Mouse (Mus musculus) embryo, embryonic 11.5 days (tissue): ENCODE data around the gene Scml4.

Experiments used
- DNase-seq: peaks from one replicate; pipeline ENCODE4 v3.0.0-alpha.2; 2012; ENCODE audit warnings: low read depth, low spot score

Scml4 gene

GRCm38 (mm10) chr10:42861446-42861845 is 1.3 kb downstream of the Scml4 start:
- DNase-seq: no peak

- DNase-seq: no peak
Observed at GRCm38 (mm10) chr10:42862102-42862740, 2.1 kb downstream of the Scml4 start.

GRCm38 (mm10) chr10:42862806-42863205 is 2.6 kb downstream of the Scml4 start:
- no peak for DNase-seq

- no peak for DNase-seq
Observed at GRCm38 (mm10) chr10:42863621-42864391, 3.6 kb downstream of the Scml4 start.

- no peak for DNase-seq
Observed at GRCm38 (mm10) chr10:42864696-42865095, 4.5 kb downstream of the Scml4 start.

GRCm38 (mm10) chr10:42868416-42868815 is 8.2 kb downstream of the Scml4 start:
- no peak for DNase-seq

- DNase-seq: no peak
Observed at GRCm38 (mm10) chr10:42869467-42869866, 9.3 kb downstream of the Scml4 start.

GRCm38 (mm10) chr10:42872269-42873010 is 12.3 kb downstream of the Scml4 start:
- no peak for DNase-seq

- no peak for DNase-seq
Observed at GRCm38 (mm10) chr10:42873077-42873595, 13.0 kb downstream of the Scml4 start.

- DNase-seq: no peak
Observed at GRCm38 (mm10) chr10:42876172-42876571, 16.0 kb downstream of the Scml4 start.

- DNase-seq: no peak
Observed at GRCm38 (mm10) chr10:42879269-42879681, 19.1 kb downstream of the Scml4 start.

GRCm38 (mm10) chr10:42879682-42880081 is 19.5 kb downstream of the Scml4 start:
- no peak for DNase-seq

- no peak for DNase-seq
Observed at GRCm38 (mm10) chr10:42887040-42887439, 26.9 kb downstream of the Scml4 start.

GRCm38 (mm10) chr10:42888241-42888640 is 28.1 kb downstream of the Scml4 start:
- no peak for DNase-seq

GRCm38 (mm10) chr10:42890365-42890764 is 30.2 kb downstream of the Scml4 start:
- DNase-seq: no peak

- DNase-seq: no peak
Observed at GRCm38 (mm10) chr10:42892250-42892649, 32.1 kb downstream of the Scml4 start.

- DNase-seq: no peak
Observed at GRCm38 (mm10) chr10:42892987-42893386, 32.8 kb downstream of the Scml4 start.

GRCm38 (mm10) chr10:42893857-42894256 is 33.7 kb downstream of the Scml4 start:
- DNase-seq: no peak

- no peak for DNase-seq
Observed at GRCm38 (mm10) chr10:42894263-42894662, 34.1 kb downstream of the Scml4 start.

- DNase-seq: no peak
Observed at GRCm38 (mm10) chr10:42894696-42895095, 34.5 kb downstream of the Scml4 start.

- DNase-seq: no peak
Observed at GRCm38 (mm10) chr10:42896621-42897020, 36.5 kb downstream of the Scml4 start.

GRCm38 (mm10) chr10:42897166-42897565 is 37.0 kb downstream of the Scml4 start:
- DNase-seq: no peak
